Mouse (Mus musculus) kidney, adult 8-10 months (tissue): ENCODE data around the gene Rnf169.
"Not testable (repeated sequence)": the region's sequence is repeated elsewhere in the genome, so short reads cannot be mapped to it uniquely, and the experiment has no call there.

Source experiments
- DNase-seq, 2 experiments: peaks; one replicate each; pipeline ENCODE4 v3.0.0; 2022

Gene Rnf169

DNA sequence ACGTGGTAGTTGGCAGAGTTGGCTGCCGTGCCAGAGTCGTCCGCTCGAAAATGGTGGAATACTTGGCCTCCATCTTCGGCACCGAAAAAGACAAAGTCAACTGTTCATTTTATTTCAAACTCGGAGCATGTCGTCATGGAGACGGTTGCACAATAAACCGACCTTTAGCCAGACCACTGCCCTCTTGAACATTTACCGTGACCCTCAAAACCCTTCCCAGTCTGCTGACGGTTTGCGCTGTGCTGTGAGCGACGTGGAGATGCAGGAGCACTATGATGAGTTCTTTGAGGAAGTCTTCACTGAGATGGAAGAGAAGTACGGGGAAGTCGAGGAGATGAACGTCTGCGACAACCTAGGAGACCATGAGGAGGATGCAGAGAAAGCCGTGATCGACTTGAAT lies 35.2 kb downstream of the Rnf169 start:
- not testable (repeated sequence) for DNase-seq

DNA sequence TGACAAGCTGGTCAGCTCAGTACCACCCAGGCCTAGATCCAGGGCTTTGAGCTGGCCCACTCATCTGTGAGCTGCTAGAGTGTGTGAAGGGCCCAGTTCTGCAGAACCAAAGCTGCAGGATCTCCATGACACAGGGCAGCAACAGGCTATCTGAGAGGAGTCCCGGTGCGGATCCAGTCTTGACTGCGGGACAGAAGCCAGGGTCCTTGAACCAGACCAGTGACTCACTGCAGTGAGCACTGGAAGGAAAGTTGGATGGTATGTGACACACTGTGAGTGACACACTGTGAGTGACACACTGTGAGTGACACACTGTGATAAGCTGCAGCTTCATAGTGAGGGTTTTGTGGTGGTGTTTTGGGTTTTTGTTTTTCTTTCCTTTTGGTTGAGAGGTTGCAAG lies 35.7 kb downstream of the Rnf169 start:
- no peak for DNase-seq

DNA sequence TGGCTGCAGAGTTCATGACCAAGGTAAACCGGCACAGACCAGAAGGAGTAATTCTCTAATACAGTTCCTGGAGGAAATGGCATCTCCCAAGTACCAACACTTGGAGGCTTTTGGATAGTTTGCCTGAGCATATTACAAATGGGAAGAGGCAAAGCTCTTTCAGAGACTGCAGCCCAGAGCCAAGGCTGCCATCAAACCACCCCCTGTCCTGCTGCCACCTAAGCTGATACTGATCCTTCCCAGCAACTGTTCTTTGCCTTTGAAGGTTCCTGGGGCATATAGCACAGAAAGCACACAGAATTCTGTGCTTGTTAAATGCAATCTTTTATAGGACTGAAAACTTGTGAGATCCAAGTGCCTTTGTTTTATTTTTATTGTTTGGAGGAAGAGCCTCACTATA lies 39.6 kb downstream of the Rnf169 start:
- DNase-seq = no peak

DNA sequence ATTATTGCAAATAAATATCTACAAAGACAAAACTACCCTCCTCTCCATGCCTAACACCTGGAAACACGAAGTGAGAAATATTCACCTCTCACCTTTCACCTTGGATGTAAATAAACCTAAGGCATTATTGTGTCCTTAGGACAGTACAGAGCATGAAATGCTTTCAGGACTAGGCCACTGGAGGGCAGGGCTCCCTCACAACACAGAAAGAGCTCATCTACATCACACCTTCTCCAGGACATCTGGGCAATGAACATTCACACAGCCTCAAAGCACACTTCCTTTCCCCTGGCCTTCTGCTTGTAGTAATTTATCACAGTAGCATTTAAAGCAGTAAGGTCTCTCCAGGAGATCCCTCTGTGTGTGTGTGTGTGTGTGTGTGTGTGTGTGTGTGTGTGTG lies 44.5 kb downstream of the Rnf169 start:
- peak in 1 of 2 experiments; percentile 31 for DNase-seq

DNA sequence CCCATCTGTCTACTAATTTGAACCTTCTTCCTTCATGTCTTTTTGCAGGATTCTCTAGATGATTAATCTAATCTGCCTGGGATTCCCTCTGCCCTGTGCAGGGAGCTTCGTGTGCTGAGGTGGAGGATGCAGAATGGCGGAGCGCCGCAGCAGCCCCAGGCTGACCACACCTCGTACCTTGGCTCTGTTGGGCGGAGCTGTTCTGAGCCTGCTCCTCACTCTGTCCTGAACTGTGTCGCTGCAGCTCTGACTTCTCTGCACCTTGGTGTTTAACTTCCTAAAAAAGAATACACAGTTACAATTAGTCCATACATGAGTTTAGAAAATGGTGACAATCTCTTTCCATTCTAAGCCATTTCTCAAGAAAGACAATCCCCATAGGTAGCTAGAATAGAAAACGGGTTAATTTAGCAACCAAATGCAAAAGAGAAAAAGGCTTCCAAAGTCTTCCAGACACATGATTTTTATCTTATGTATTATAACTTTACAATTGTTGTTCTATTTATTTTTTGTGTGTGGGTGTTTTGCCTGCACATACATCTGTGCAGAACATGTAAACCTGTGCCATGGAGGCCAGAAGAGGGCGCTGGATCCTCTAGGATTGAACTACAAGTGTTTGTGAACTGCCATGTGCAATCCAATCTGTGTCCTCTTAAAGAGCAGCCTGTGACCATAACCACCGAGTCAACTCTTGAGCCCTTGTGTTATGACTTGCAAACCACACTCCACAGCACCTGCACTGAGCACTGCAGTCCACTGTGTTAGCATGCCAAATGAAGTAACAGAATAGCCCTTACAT lies 53.1 kb downstream of the Rnf169 start:
- peak; percentile 45 to 83 for DNase-seq

DNA sequence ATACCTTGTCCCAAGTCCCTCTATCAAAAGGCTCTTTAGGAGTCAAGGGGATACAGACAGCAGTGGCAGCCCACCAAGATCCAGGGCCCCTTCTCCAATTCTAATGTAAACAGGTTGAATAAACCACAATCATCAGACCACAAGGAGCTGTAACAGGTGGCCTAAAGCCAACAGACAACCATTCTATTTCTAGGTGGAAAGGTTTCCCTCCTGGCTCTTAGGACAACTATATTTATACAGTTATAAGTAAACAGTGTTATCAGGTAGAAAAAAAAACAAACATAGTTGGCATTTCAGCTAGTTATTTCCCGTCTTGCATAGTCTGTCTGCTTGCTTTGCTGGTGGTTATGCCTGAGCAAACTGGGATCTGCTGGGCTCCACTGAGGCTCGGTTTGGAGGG lies 59.8 kb downstream of the Rnf169 start:
- DNase-seq = no peak

DNA sequence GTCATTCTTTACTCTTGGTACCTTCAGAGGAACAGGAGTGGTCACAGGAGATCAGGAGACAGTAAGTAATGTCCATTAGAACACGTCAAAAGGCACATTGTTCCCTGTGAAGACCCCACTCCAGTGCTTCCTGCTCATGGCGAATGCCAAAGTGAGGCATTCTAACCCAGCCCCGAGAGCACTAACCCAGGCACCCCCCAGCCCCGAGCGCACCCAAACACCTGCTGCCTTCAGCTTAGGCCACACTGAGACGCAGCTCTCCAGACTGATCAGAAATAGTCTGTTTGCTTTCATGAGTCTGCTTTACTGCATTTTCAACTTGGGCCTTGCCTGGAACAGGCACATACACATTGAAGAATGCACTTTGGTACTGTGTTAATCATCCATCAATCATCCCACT lies 60.3 kb downstream of the Rnf169 start:
- no peak for DNase-seq

DNA sequence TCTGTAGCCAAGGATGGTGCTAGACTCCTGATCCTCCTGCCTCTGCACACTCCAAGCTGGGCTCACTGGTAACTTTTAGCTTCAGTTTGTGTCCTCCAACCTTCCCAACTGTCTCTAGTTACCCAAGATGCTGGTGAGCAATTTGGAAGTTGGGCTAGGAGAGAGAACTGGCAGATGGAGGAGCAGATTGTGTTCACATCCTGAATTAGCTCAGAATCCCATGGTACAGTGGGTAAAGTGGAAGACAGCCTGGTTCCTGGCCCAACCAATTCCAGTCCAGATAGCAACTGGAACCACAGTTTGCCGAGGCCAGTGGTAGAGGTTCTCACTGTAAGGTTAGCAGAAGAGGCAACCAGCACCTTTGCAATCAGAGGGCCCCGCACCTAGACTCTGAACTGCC lies 61.1 kb downstream of the Rnf169 start:
- DNase-seq = no peak

DNA sequence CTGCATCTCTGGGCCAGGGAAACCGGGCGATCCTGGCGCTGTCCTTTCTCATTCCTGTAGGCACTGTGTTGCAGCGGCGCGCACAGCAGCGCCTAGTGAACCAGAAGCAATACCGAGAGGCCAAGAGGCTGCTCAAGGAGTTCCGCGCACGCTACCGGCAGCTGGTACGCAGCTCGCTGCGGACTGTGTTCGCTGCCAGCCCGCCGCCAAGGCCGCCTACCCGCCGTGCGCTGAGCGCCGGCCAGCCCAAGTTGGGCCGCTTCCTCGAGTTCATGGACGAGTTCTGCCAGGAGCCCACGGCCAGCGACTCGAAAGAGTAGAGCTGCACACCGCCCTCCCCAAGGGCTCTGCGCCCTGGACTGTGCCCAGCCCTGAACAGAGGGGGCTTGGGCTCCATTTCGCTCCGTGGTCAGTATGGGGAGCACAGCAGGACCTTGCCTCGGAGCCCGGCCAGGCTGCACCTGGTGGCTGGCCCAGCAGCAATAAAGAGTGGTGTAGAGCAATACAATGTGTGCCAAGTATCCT lies 62.9 kb downstream of the Rnf169 start:
- peak in 1 of 2 experiments; percentile 19 for DNase-seq

DNA sequence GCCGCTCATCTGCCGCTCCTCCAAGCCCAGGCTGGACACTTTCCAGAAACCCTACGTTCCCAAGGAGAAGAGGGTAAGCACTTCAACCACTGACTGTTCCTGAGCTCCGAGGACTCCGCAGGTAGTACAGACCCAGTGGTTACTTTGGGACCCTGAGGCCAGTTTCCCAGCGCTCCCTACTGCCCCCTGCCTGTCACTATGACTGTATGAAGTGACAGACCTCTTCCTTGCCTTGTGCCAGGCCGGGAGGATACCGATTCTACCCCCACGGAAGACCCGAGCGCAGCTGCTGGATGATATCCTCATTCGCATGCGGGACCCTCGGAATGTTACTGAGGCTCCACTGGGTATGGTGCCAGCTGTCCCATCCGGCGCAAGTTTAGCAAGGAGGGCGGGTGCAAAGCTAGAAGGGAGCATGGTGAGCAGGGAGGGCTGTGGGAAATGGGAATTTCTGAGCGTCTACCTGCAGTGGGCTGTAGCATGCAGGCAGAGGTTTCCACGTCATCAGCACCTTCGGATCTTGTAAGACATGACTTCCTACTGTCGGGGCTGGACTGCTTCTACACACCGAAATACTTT lies 63.4 kb downstream of the Rnf169 start:
- peak; percentile 12 to 36 for DNase-seq

DNA sequence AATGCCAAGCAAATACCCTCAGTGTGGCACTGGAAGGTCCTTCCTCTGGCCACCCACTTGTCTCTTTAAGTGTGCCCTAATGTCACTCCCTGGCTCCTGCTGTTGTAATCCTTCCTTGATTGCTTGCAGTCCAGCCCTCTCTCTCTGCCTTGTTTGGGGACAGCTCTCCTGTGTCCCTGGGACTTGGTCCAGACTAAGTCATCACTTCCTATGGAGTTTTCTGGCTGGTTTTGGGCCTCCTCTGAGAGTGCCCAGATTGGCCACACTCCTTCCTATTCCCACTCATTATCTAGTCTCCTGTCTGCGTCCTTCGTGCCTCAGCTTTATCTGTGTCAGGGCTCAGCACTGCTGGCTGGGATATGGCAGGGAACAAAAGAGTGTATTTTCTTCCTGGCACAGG lies 64.7 kb downstream of the Rnf169 start:
- no peak for DNase-seq

DNA sequence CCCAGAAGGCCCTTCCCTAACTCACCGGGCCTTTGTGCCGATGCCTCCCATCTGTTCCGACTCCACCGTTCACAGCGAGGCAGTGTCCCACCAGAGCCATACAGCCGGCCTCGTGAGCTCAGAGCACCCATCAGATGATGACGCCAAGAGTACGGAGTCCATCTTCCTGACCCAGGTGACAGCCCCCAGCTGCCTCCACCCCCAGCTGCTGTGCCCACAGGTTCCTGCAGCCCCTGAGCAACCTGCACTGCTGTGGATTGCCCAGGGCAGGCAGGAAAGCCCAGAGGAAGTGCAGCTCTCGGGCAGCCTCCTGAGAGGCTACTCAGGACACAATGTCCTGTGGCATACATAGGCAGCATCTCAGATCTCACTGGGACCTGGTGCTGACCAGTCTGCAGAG lies 65.9 kb downstream of the Rnf169 start:
- no peak for DNase-seq

DNA sequence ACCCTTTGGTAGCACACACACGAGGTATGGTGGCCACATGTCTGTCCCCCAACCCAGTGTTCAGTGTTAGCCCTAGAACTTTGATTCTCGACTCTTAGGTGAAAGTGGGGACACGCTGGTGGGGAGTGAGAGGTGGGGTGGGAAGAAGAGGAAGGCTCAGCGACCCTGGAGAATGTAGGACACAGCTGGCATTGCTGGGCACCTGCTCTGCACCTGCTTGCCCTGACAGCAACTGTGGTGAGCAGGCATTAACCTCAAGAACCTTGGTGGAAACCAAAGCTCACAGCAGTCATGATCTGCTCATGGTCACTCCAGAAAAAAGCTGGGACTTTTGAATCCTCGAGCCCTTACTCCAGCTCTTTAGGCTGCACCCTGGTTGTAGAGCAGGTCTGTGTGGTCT lies 69.2 kb downstream of the Rnf169 start:
- no peak for DNase-seq

DNA sequence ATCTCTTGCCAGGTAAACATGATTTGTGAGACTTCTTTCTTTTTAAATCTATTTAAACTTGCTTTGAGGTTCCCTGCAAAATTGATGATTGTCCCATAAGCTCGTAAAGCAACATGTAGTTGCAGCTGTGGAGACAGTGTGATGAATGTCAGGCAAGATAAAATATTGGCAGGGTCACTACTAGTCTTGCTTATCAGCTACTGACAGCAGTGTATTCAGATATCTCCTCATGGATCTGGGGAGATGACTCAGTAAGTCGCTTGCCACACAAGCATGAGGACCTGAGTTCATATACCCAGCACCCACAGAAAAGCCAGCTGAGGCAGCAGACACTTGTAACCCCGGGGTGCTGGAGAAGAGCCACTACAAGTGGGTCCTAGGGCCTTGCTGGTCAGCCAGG lies 72.8 kb downstream of the Rnf169 start:
- DNase-seq = no peak

DNA sequence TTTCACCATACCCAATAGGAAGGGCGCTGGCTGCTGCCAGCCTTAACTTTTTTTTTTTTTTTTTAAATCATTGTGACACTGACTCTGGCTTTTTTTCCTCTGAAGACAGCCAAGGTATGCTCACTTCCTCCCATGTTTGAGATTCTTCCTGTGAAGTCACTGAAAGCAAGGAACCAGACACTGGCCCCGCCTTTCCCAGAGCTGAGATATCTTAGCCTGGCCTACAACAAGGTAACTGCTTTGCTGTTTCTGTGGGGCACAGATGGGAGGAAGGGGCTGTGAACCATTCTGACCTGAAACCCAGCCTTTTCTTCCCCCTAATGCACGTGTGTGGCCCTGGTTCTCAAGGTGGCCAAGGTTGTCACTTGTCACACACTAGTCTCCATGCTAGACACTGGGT lies 73.9 kb downstream of the Rnf169 start:
- no peak for DNase-seq

DNA sequence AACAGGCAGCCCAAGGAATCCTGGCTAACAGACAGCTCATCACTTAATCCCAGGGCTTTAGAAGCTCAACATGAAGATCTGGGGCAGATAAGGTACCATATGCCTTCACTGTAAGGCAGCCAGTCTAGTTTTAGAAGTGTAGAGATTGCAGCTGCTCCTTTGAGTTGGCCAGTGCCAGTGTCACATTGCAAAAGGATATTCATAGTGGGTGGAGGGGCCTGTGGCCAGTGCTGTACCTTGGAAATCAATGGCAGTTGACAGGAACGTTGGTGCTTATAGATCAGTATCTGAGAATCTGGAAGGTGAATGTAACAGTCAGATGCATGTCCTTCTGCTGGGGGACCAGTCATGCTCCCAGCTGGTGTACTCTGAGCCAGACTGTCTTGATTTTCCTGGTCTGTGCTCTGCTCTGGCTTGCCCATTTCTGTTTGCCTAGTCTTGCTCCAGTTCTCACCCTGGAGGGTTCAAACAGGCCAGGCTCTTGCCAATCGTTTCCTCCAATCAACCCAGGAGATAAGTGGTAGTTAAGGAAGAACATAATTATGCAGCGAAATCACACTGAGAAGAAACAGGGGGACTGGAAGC lies 75.7 kb downstream of the Rnf169 start:
- no peak for DNase-seq

DNA sequence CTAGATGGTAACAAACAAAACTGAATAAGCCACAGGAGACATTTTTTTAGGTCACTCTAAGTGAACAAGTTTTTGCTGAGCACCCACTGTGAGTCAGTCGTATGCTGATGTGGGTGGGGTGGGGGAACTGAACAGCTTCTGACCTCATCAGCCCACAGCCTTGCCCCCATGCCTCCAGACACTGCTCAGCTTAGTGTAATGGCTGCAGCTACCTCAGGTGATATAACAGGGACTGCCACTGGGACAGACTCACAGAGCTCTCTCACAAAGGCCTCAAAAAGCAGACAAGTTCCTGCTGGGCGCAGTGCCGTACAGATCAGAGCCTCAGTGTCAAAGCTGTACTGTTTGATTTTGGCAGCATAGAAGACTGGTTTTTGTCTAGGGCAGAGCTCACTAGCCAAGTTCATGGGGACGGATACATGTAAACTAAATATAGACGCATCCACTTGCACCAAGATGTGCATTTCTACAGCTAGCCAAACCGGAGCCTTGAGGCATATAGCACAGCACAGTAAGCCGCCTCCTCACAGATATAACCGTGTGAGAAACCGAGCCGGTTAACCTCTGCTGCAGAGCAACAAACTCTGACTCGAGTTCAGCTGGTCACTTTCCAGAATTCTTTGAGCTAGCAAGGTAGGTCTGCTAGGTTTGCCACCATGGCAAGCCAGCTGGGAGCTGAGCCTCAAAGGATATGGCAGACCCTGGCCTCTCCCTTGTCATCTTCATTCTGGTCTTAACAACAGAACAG lies 77.2 kb downstream of the Rnf169 start:
- no peak for DNase-seq

DNA sequence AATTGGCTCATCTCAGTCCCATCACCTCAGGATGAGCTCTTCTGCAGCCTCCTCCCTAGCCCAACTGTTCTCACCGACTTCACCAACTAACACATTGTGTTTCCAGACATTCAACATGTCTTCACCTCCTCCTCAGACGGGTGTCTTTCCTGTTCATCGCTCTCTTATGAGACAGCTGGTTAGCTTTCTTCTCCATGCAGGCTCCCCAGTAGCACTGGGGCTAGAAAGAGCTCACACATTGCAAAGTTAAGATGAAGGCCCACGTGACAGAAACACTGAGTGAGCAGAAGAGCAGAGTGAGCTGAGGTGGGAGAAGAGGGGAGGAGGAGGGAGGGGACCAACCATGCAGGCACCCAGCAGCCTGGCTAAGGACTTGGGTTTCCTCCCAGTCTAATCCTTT lies 78.0 kb downstream of the Rnf169 start:
- no peak for DNase-seq

DNA sequence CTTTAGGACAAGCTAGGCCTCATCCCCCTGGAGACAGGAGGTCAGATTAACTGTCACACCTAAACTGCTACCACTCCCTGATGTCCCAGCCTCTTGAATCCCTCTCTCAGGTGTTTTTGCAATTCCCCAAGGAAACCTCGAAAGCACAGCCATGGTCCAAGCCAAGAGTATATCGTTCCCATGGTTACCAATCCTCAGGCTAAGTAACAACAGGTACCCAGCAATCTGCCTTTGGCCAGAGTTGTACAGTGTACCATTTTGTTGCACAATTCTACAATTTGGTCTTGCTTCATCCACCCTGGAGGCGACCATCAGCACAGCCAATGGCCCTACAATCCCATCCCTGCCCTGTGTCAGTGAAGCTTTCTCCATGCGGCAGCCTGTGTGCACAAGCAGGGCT lies 83.3 kb downstream of the Rnf169 start:
- DNase-seq = no peak

DNA sequence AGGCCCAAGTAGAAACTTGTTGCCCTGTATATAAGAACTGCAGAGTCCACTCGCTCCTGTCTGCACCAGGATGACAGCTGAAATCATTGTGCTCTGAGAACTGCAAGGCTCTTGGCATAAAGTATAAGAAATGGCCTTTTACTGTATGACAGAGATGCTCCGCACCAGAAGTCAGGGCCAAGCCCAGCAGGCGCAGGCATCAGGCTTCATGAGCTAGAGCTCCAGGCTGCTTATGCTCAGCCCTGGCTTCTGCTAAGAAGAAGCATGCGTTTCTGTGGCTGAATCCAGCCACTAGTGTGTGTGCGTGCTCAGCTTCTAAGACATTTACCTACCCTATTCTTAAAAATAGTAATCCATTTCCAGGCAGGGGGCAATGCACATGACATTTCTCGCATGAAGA lies 85.8 kb downstream of the Rnf169 start:
- no peak for DNase-seq

DNA sequence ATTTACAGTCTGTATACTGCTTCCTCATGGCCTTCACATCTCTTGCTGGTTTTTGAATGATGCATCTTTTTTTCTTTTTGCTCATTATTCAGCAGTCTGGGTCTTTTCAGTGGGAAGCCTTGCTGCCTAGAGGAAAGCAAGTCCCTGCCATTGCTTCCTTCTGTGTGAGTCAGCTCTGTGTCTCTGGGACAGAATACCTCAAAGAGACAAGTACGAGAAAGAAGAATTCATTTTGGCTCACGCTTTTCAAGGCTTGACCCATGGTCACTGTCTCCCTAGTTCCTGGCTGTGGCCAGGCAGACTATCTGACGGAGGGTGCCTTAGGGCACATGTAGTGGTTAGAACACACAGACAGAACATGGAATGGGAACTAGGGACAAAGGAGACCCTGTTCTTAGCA lies 86.3 kb downstream of the Rnf169 start:
- no peak for DNase-seq

DNA sequence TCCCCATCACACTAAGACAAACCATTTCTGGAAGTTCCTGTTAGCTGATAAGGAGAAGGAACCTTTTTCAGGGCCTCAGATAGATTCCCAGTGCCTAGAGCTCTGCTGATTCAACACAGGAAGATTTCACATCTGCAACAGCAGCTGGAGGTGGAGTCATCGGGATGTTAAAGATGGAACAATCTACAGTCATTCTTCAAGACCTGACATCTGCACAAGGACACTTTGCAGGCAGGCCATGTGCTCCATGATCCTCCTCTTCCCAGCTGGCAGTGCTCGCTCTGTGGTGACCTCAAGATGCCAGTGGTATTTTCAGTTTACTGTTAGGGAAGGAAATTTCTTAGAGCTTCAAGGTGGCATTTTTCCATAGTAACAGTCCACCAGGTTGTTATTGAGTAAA lies 87.9 kb downstream of the Rnf169 start:
- DNase-seq = no peak

DNA sequence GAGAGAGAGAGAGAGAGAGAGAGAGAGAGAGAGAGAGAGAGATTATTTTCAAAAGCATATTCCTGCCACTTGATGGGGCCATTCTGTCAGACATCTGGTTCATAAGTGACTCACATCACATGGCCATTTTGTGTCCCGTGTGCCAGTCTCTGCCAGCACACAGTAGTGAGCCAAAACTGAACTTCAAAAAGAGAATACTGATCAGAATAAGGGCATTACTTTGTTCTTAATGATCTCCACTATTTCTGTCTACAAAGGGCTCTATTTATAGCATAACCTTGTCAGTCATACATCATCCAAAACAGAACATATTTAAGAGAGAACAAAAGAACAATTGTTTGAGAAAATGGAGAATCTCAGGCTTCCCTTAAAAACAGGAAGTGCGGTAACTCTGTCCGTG lies 88.8 kb downstream of the Rnf169 start:
- no peak for DNase-seq
